Mouse (Mus musculus): ENCODE data around the gene Slc7a6os.

- TF ChIP-seq POLR2A (IDR thresholded peaks at IDR 0.05; ENCODE audit: low read depth, low read length) = 0 out of 2 replicates have a peak, but pooled peaks have one; percentile 49
- no peak for TF ChIP-seq CTCF (IDR thresholded peaks at IDR 0.05; ENCODE audit: borderline replicate concordance, insufficient read depth, low read length)
Measured at GRCm38 (mm10) chr8:106169017-106169933, 41.5 kb downstream of the Slc7a6os start.
